Mouse (Mus musculus) embryo, embryonic 11.5 days (tissue): ENCODE measurements at regions not wholly inside any gene's neighbourhood (a gene's known extent, or its start where the extent isn't known, plus 50 kb on each side); places are given as distances from the start of the nearest gene placed in this dataset.
A peak's percentile ranks its signal among the peaks of the same experiment; 100 is the strongest.

Experiments used
- DNase-seq: peaks from one replicate; pipeline ENCODE4 v3.0.0-alpha.2; 2012; ENCODE audit warnings: low read depth, low spot score

DNA sequence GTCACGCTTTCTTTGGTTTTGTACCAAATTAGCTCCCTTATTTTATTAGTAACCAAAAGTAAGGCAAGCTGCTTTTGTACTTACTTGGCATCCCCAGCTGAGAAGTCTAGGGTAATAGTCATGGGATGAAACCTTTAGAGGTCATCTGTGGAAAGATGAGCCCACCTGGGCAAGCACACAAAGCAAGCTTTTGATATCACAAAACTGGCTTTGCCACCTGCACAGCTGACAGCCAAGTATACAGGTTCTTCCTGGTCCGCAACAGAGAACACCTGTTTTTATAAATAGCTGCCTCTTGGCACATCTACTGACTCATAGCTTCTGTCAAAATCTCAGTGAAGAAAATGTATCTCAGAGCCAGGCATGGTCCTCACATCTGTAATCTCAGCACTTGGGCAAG lies 197.2 kb downstream of the Arl4a start:
- no peak for DNase-seq

DNA sequence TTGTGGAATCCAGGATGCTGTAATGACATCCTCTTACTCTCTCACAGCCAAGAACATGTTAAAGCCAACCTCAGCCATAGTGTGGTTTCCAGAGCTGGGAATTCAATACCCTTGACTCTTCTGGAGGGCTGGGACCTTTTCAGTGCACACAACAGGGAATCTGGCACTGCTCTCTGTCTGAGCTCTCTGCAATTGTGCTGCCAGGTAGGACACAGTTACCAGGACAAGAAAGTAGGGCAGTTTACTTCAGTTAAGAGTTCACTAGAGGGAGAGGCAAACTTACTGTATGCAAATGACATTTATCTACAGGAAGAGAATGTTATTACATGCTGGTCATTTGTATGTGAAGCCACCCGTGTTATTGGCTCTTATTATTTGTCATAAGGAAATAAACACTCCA lies 197.6 kb downstream of the Arl4a start:
- no peak for DNase-seq

DNA sequence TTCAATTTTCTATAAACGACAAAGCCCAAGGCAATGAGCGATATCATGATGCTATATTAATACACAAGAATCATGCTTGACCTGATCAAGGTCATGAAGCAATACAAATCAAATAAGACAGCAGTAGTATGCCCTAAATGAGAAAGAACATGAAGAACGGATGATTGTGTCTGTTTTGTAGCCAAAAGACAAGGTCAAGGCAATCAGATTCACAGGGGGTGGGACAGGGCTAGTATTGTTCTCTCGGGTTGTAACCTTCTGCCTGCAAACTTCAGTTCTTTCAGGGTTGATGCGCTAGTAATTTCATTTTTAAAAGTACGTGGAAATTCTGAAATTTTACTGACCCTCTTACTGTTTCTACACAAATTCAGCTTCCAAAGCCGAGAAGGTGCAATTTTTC lies 206.7 kb downstream of the Arl4a start:
- no peak for DNase-seq

DNA sequence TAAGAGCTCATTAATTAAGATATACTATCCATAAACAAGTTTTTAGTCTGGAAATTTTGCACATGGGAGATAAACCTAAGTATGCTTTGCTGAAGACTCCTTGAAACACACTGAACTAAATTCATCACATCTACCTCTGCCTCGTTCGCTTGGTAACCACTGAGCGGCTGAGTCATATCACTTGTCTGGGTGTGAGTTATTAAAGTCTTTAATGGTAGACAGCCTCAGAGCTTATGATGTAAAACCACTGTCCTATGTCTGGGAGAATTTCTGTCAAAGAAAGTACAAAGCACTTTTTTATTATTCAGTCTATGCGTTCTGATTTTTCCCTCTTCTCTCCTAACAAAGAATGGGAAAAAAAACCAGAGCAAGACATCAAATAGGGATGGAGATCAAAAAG lies 207.3 kb downstream of the Arl4a start:
- no peak for DNase-seq

DNA sequence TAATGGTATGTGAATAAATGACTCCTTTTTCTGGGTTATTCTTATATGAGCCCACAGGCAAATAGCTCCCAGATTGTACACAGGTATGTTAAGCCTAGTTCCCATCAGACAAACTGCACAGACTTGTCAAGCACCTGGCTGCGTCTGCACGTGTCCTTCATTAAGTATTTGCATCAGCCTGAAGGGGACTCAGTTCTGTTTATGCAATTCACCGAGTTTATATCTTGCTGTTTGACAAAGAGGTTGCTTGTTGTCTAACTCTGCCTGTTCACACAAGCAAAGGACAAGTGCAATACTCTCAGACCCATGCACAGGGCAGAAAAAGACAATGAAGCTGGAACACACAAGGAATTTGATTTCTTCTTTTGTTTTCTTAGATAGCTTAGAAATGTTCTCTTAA lies 215.2 kb downstream of the Arl4a start:
- DNase-seq = no peak

DNA sequence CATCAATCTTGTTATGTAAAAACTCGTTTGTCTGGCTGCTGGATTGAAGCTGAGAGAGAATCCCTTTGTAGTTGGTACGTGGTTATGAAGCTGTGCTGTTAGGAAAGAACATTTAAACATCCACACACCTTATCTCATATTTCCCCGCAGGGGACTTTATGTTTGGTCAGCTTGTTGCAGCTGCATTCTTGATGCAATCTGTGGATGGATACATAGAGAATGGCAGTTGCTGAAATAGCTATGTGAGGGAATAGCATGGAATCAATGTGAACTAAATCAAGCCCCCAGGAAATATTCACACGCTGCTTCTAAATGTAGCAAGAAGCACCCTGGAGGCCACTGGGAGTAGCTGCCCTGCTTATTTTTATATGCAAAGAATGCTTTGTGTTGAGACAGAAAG lies 236.3 kb downstream of the Arl4a start:
- DNase-seq = no peak

DNA sequence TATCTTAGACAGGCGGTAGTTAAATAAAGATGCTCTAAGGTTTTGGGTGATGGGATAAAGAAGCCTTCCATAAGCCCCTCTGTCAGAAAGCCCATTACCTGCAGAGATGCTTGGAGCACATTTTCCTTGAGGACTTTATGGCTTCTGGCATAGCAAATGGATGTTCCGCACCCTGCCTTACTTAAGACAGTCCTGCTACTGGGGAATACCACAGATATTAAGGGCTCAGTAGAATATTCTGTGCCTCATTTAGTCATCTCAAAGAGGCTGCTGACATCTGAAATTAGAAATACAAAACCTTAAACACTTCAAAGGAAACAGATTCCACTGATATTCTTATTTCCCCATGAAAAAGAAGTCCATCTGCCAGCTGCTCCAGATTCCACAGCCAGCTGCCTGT lies 240.0 kb downstream of the Arl4a start:
- no peak for DNase-seq

DNA sequence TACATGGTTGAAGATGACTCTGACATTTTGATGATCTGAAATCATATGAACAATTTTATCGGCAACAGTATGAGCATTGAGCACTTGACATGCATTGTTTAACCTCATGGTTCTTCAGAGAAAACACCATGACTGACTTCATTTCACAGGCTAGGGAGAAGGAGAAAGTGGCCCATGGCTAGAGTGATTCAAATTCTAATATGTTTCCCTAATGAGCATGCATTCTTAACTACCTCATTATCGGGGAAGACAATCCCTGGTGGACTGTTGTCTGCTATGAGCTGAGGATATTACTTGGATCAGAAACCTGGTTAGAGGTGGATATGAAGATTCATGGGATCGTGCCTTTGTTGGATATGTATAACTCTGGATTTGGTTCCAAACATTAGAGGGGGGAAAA lies 240.9 kb downstream of the Arl4a start:
- DNase-seq = no peak

DNA sequence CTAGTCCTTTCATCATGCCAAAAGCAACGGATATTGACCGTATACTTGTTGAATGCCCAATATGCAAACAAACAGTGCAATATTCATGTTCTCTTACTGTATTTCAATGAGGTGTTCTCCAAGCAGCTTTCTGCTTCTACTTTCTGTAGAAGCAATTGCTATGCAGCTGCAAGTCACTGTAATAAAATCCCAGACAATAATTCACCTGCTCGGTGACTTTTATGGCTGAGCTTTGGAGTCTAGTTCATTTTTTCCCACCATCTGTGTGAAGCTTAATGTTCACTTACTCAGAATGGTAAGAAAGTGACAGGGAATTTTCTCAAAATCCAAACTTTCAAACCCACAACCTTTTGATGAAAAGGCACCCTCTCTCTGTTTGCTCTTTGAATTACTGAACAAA lies 252.8 kb downstream of the Arl4a start:
- DNase-seq = peak; percentile 34

DNA sequence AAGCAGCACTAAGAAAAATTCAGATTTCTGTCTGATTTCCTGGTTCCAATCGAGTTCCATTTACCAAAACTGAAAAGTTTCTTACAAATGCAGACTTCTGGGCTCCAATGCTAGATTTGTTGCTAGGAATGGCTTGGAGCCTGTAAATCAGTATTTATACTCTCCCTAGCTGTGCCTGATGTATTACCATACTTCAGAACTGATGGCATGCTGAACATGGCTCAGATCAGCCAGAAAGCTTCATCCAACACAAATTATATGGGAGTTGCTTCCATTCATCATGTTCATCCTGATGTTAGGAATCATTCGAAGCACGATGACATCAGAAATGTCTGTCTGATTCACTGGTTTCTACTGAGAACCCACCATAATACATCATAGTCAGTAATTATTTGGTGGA lies 253.3 kb downstream of the Arl4a start:
- no peak for DNase-seq

DNA sequence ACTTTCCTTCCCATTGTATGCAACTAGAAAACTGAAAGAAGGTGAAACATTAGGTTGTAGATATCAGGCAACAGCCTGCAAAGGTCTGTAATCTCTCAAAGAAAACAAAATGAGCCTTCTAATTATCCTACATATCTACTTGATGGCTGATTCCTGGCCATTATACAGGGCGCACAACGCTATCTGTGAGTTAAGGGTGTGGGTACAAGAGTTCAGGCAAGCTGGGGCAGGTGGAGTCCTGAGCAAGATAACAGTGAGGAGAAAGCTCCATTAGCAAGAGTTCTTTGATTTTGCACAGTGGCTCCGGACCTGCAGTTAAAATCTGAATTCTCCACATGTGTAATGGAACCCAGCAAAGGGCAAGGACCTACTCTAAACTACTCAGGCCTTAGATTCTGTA lies 261.7 kb downstream of the Arl4a start:
- no peak for DNase-seq

DNA sequence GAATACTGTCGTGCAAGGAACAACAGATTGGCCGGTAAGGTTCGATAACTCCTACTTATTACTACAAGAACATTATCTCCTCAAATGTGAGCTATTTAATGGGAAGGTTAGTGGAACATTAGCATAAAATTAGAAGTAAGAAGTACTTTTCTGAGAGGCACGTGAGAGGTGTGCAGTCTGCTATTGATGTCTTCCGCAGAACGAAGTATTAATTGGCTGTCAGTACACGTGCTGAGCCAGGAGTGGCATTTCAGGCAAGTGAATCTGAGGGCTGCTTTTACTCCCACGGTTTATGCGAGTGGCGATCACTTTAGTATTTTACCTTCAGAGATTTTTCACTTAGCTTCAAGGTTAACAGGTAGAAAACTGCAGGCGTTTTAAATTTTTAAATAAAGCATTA lies 270.8 kb downstream of the Arl4a start:
- no peak for DNase-seq

DNA sequence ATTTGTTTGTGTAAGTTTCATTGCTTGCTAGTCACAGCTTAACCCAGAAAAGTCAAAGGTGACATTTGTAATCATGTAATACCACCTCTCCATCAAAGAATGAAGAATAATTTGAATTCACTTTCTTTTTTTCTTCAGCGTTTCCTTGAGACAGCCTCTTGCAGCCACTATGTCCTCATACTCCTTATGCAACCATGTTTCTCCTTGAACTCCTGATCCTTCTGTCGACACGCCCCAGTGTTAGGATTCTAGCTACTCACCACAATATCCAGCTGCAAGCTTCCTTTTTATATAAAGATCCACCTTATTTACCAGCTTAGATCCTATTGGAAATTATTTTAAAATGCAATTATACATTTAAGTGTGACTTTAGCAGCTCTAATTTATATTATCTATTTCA lies 274.3 kb downstream of the Arl4a start:
- DNase-seq = no peak

DNA sequence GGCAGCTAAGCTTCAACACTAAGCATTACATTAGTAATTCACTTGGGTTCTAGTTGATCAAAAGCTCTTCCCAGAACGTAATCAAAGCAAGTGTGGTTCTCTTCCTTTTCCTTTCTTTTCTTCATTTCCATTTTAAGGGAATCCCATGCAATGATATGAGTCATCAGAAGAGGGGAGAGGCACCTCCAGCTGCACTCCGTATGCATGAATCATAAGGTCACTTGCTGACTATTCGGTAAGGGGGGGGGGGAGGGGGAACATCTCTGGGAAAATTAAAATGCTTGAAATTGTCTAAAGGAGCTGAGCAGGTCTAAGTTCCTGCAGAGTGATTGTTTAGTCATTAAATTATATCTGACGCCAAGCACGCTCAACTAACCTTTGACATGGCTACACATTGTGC lies 275.9 kb downstream of the Arl4a start:
- DNase-seq = no peak

DNA sequence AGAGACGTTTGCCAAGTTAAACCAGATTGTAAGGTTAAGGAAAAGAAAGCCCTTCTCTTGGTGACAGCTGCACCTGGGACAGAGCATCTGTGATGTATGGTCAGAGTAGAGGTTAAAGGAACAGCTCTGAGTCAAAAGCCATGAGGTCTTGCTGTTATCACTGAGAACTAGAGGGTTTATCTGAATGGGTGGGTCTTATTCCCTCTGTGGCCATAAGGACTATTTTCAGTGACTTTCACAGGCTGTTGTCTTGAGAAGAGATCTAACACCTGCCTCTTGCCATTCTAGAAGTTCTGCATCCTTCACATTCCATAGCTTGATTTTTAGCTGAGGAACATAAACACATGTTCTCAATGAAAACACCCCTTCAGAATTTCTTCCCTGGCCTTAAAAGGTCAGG lies 276.5 kb downstream of the Arl4a start:
- no peak for DNase-seq

DNA sequence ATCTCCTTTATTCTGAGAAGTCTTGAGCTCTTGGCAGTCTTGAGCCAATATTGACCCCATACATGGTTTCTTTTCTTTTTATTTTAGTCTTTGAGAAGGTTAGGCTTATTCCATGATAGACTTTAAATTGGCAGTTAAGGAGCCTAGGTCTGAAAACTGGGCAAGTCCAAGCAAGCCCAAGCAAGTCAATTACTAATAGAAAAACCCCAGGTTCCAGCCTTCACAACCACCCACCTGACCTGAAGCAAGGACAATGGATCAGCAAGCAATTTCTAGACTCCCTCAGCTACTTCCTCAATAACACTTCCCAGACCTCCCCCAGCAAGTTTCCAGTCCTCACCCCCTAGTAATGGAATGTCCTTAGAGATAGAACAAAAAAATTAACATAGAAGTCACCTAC lies 279.9 kb downstream of the Arl4a start:
- DNase-seq = no peak

DNA sequence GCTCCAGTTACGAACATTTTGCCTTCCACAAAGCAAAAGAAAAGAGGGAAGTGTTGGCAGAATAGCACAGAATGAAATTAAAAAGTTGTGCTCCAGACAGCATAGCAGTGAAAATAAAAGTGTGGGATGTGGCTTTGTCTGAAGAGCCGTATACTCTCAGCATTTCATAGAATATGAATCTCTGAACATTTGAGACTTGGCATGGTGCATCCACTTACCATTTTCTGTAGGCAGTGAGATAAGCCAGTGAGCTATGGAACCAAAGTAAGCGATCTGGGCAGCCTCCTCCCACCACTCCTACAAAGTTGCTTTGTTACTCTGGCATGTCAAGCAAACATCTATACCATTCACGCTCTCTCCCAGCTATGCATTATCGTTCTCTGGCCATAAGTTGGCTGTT lies 286.0 kb downstream of the Arl4a start:
- DNase-seq = no peak

DNA sequence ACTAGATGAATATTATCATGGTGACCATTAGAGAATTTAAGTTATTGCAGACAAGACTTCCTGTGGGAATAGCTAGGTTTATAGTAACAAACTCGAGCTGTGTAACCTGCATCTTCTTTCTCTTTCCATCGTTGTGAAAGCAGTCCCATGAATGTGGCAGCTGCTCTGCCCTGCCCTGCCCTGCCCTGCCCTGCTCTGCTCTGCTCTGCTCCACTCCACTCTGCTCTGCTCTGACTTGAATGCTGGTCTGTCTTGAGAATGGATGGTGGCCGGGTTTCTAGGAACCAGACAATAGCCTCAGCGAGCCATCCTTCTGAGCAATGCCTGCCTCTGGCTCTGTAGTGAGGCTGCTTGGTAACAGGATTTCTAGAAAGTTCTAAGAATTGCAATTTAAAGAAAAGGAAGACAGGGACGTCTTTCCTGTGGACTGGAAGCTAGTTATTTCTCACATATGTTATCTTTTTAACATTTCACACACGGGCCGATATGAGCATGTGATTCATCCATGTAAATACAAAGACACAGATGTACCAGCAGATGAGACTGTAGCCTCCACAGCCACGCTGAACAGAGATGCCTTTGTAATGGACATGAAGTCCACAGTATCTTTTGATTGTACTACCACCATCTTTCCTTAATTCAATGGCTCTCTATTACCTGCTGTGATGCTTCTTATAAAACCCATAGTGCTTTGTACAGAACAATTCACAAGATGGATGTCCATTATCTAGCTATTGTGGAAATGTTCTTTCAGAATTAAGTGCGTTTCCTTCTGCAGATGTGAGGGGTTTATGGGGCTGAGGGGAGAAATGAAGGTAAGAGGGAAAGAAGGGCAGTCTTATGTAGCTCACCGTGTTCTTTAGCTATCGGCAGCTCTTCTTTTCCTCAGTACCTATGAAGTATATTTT lies 295.4 kb downstream of the Arl4a start:
- no peak for DNase-seq

DNA sequence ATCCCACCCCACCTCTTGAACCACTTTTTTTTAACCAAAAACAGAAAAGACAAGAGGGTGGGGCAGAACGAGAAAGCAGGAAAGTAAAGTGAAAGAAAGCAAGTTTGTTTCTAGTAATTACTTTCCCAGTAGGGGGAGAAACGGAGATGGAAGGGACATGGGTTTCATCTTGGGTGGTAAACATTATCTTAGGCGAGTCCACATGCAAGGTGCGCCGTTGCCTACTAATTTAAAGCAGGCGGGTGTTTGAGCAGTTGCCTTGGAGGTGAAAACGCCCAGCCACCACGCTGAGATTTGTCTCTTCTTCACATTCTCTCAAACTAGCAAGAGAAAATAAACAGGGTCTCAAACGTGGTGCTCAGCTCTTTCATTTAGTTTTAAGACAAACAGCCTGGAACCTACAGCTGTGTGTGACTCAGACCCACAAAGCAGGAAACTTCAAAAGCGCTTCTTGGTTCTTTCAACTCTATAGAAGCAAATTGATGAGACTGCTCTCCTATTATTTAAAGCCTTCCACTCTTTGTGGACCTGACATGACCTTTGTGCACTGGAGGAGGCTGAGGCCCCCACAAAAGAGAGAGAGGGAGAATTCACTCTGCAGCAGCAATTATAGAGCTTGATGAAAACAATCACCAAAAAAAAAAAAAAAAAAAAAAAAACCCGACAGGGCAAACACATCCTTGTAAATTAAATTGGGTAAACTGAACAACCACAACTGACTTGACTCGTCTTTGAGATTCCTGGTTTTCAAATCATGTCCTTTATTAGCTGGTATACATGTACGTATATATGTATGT lies 296.6 kb downstream of the Arl4a start:
- DNase-seq = no peak

DNA sequence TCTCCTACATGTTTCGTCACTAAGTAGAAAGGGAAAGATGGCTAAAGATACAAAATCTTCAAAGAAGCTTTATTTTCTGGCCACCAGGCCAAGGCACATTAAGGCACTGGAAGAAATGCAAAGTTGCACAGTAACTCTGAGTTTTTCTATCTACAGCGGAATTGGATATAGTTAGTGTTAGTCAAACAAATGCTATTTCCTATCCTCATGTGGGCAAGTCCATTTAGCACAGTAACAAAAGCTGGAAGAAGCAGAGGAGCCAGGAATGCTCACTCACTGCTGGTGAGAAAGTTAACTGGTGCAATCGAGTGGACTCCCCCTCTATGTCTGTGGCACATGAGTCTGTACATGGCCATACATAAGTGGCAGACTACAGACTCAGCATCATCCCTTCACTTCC lies 300.9 kb downstream of the Arl4a start:
- DNase-seq = no peak

DNA sequence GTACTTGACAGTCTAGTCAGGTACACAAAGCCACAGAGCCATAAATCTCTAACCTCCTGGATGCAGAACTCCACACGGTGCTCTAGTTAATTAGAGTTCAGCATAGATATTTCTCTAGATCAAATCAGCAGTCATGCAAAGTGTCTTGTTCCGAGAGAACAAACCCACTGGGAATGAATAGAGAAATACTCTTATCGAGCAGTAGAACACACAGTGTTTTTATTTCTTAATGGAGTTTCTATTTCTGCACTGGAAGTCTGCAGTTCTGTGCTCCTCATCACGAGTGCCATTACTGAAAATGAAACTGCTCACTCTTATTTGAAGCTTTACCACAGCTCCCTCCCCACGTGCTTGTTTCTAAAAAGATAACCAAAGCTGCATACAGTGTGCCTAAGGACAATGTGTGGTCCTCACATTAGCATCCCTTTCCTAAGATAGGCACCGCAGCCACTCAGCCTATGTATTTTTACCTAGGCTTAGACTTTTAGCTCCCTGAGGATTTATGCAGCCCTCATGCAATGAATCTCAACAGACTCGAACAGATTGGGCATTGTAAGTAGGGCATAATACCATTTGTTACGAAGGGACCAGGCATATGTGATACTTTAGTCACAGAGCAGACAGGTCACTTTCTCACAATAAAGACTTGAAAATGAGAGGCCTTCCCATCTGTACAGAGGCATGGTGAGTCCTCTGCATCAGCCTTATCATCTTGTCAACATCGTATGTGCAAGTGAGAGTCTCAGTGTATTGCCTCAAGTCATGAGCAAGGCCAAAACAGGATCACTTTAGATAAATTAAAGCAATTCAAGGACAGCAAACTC lies 301.5 kb downstream of the Arl4a start:
- no peak for DNase-seq

DNA sequence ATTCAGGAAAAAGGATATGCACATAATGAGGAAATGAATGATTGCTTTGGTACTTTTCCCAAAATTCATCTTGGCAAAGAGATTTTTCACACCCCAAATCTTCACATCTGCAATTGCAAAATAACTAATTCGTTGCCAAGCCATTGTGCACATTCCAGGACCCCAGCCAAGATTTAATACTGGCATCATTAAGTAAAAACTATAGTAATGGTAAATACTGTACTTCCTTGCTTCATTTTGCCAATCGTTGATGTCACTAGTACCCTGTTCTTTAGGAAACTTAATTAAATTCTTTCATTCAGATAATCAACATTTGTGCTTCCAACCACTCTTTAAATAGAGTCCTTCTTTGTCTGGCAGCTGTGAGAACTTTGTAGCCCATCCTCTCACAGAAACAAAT lies 303.6 kb downstream of the Arl4a start:
- DNase-seq = no peak
